Mouse (Mus musculus): ENCODE results near the gene Gcg. TPM values are rescaled to one million over a fixed set of nuclear protein-coding genes. Genes with fewer than 3 reads are reported as not detected.

Gcg gene
- polyA plus RNA-seq, 1 experiment from 2014 or later, result 0.24 TPM

GRCm38 (mm10) chr2:62449692-62450346, 33.6 kb downstream of the Gcg start:
- WGBS, result 86% methylated on average over 5 of the region's 5 CpGs
- ATAC-seq, result no peak
- Histone ChIP-seq H3K27ac (ENCODE audit: low read depth, low read length) (no peak overlapping the region), H3K9me3 (ENCODE audit: control insufficient read depth, low read length) (no peaks in the 10 kb centered on the region), H3K4me1 (ENCODE audit: control insufficient read depth, insufficient read depth, low read depth, low read length) (no peaks in the 10 kb centered on the region), H3K4me2 (ENCODE audit: low read length) (no peak overlapping the region), H3K9ac (ENCODE audit: low read depth, low read length) (no peak overlapping the region), H3K4me3 (ENCODE audit: low read length) (no peak overlapping the region), H3K27me3 (replicated peaks; ENCODE audit: control insufficient read depth, insufficient read depth, low read length) (no peaks in the 10 kb centered on the region), H3K36me3 (ENCODE audit: control insufficient read depth, insufficient read depth, low read length) (no peaks in the 10 kb centered on the region)

- ATAC-seq, result no peak
Observed at GRCm38 (mm10) chr2:62440802-62441544, 42.5 kb downstream of the Gcg start.

GRCm38 (mm10) chr2:62440083-62440482, 43.4 kb downstream of the Gcg start:
- Histone ChIP-seq H3K9ac (ENCODE audit: low read depth, low read length) (no peak overlapping the region), H3K4me2 (ENCODE audit: low read length) (no peak overlapping the region)

More at GRCm38 (mm10) chr2:62440802-62441544, 42.5 kb downstream of the Gcg start:
- Histone ChIP-seq H3K4me3 (ENCODE audit: low read length) (no peak overlapping the region), H3K4me1 (ENCODE audit: control insufficient read depth, insufficient read depth, low read depth, low read length) (no peaks in the 10 kb centered on the region), H3K4me2 (ENCODE audit: low read length) (no peak overlapping the region), H3K9ac (ENCODE audit: low read depth, low read length) (no peak overlapping the region), H3K27me3 (replicated peaks; ENCODE audit: control insufficient read depth, insufficient read depth, low read length) (no peaks in the 10 kb centered on the region), H3K27ac (ENCODE audit: low read depth, low read length) (no peak overlapping the region), H3K36me3 (ENCODE audit: control insufficient read depth, insufficient read depth, low read length) (no peaks in the 10 kb centered on the region), H3K9me3 (ENCODE audit: control insufficient read depth, low read length) (no peaks in the 10 kb centered on the region)
- WGBS, result 67% methylated on average over 13 of the region's 13 CpGs

GRCm38 (mm10) chr2:62431245-62431795, 52.1 kb downstream of the Gcg start:
- H3K27ac ChIP-seq (ENCODE audit: low read depth, low read length), result no peak overlapping the region
- H3K4me2 ChIP-seq (ENCODE audit: low read length), result no peak overlapping the region
- no peaks in the 10 kb centered on the region for H3K36me3 ChIP-seq (ENCODE audit: control insufficient read depth, insufficient read depth, low read length)
- no peak overlapping the region for H3K9ac ChIP-seq (ENCODE audit: low read depth, low read length)
- H3K9me3 ChIP-seq (ENCODE audit: control insufficient read depth, low read length), result no peaks in the 10 kb centered on the region
- WGBS, result 86% methylated on average over 8 of the region's 8 CpGs
- ATAC-seq, result no peak
- no peaks in the 10 kb centered on the region for H3K27me3 ChIP-seq (replicated peaks; ENCODE audit: control insufficient read depth, insufficient read depth, low read length)
- H3K4me1 ChIP-seq (ENCODE audit: control insufficient read depth, insufficient read depth, low read depth, low read length), result no peaks in the 10 kb centered on the region
- H3K4me3 ChIP-seq (ENCODE audit: low read length), result no peak overlapping the region

More at GRCm38 (mm10) chr2:62440083-62440482, 43.4 kb downstream of the Gcg start:
- Histone ChIP-seq H3K4me1 (ENCODE audit: control insufficient read depth, insufficient read depth, low read depth, low read length) (no peaks in the 10 kb centered on the region), H3K36me3 (ENCODE audit: control insufficient read depth, insufficient read depth, low read length) (no peaks in the 10 kb centered on the region), H3K4me3 (ENCODE audit: low read length) (no peak overlapping the region), H3K27ac (ENCODE audit: low read depth, low read length) (no peak overlapping the region), H3K9me3 (ENCODE audit: control insufficient read depth, low read length) (no peaks in the 10 kb centered on the region), H3K27me3 (replicated peaks; ENCODE audit: control insufficient read depth, insufficient read depth, low read length) (no peaks in the 10 kb centered on the region)
- 80% methylated on average over 4 of the region's 4 CpGs for WGBS
- ATAC-seq, result no peak

GRCm38 (mm10) chr2:62425941-62426340, 57.5 kb downstream of the Gcg start:
- no peak for ATAC-seq
- Histone ChIP-seq H3K4me2 (ENCODE audit: low read length) (no peak overlapping the region), H3K27me3 (replicated peaks; ENCODE audit: control insufficient read depth, insufficient read depth, low read length) (no peaks in the 10 kb centered on the region), H3K9me3 (ENCODE audit: control insufficient read depth, low read length) (no peaks in the 10 kb centered on the region), H3K4me3 (ENCODE audit: low read length) (no peak overlapping the region), H3K9ac (ENCODE audit: low read depth, low read length) (no peak overlapping the region), H3K27ac (ENCODE audit: low read depth, low read length) (no peak overlapping the region), H3K4me1 (ENCODE audit: control insufficient read depth, insufficient read depth, low read depth, low read length) (no peaks in the 10 kb centered on the region), H3K36me3 (ENCODE audit: control insufficient read depth, insufficient read depth, low read length) (no peaks in the 10 kb centered on the region)
- 87% methylated on average over 3 of the region's 3 CpGs for WGBS

Other genes with a start within 250 kb of the Gcg start
- gene Dpp4, start 71.4 kb downstream of the Gcg start, polyA plus RNA-seq (2015; fragmentation: Nextera tagmentation; extraction: Ambion mirVana), result 2.0 and 2.5 TPM in 2 replicates
- gene Fap, start 90.4 kb upstream of the Gcg start, polyA plus RNA-seq (2015; fragmentation: Nextera tagmentation; extraction: Ambion mirVana), result 1.5 and 1.9 TPM in 2 replicates
- gene Ifih1, start 162.6 kb upstream of the Gcg start, polyA plus RNA-seq (2015; fragmentation: Nextera tagmentation; extraction: Ambion mirVana), result 1.3 and 1.5 TPM in 2 replicates
- 4.4 and 4.9 TPM in 2 replicates for gene Gca, start 180.6 kb upstream of the Gcg start, polyA plus RNA-seq (2015; fragmentation: Nextera tagmentation; extraction: Ambion mirVana)

Data from hindbrain, embryonic 16.5 days (tissue).